Mouse (Mus musculus): Measurements from ENCODE around the gene Wscd2.

The Wscd2 gene

GRCm38 (mm10) chr5:113547949-113548700 lies 58.0 kb downstream of the Wscd2 start:
- ChIA-PET CTCF (interaction anchor here in 3 of 4 experiments (0.7 to 1.4 kb wide), 4 partner anchors 31 to 175 kb away, joined by 3 to 5 read pairs (median 4); no protein-coding TSS in a partner anchor), POLR2A (interaction anchor here in 1 of 4 experiments (0.6 kb wide), 1 partner anchor 187 kb away, joined by 4 read pairs; the partner anchor contains the start of gene Ficd)

GRCm38 (mm10) chr5:113550249-113550648 lies 60.1 kb downstream of the Wscd2 start:
- ChIA-PET POLR2A (interaction anchor here in 3 of 4 experiments (0.6 to 4.6 kb wide), 36 partner anchors 8 to 341 kb away, joined by 3 to 17 read pairs (median 4); partner anchors contain the start of genes 1700069L16Rik (in 1 of the 3) and Ficd (in 1 of the 3)), CTCF (interaction anchor here (0.6 to 2.5 kb wide), 30 partner anchors 12 to 767 kb away, joined by 3 to 13 read pairs (median 4); partner anchors contain the start of genes 1700069L16Rik (in 3 of the 4) and Wscd2 (in 1 of the 4))

GRCm38 (mm10) chr5:113550759-113551158 lies 60.6 kb downstream of the Wscd2 start:
- POLR2A ChIA-PET, result interaction anchor here in 3 of 4 experiments (0.6 to 4.6 kb wide), 37 partner anchors 8 to 185 kb away, joined by 3 to 17 read pairs (median 4); partner anchors contain the start of genes 1700069L16Rik (in 1 of the 3) and Ficd (in 1 of the 3)
- CTCF ChIA-PET, result interaction anchor here (0.7 to 2.5 kb wide), 27 partner anchors 11 to 544 kb away, joined by 3 to 11 read pairs (median 4); partner anchors contain the start of genes 1700069L16Rik (in 3 of the 4) and Wscd2 (in 1 of the 4)

- ChIA-PET CTCF (interaction anchor here in 3 of 4 experiments (0.5 to 1.2 kb wide), 6 partner anchors 177 to 189 kb away, joined by 3 to 6 read pairs (median 3); partner anchors contain the start of gene Ficd (in 1 of the 3)), POLR2A (interaction anchor here in 2 of 4 experiments (0.7 to 4.6 kb wide), 6 partner anchors 10 to 132 kb away, joined by 3 to 14 read pairs (median 4); no protein-coding TSS in a partner anchor)
These were observed 63.3 kb downstream of the Wscd2 start for GRCm38 (mm10) chr5:113553402-113553897.

GRCm38 (mm10) chr5:113554095-113554494 lies 64.0 kb downstream of the Wscd2 start:
- ChIA-PET CTCF (interaction anchor here in 1 of 4 experiments (0.5 kb wide), 1 partner anchor 100 kb away, joined by 8 read pairs; no protein-coding TSS in a partner anchor), POLR2A (interaction anchor here in 1 of 4 experiments (4.6 kb wide), 1 partner anchor 16 kb away, joined by 14 read pairs; no protein-coding TSS in a partner anchor)

- POLR2A ChIA-PET, result no interaction called here
- CTCF ChIA-PET, result interaction anchor here in 1 of 4 experiments (0.5 kb wide), 1 partner anchor 100 kb away, joined by 8 read pairs; no protein-coding TSS in a partner anchor
These were observed 64.4 kb downstream of the Wscd2 start for GRCm38 (mm10) chr5:113554571-113554970.

- ChIA-PET POLR2A (interaction anchor here in 1 of 4 experiments (1.6 kb wide), 1 partner anchor 15 kb away, joined by 6 read pairs; no protein-coding TSS in a partner anchor), CTCF (no interaction called here)
These were observed 65.6 kb downstream of the Wscd2 start for GRCm38 (mm10) chr5:113555684-113556083.

GRCm38 (mm10) chr5:113558065-113558464 lies 67.9 kb downstream of the Wscd2 start:
- ChIA-PET CTCF (interaction anchor here in 1 of 4 experiments (0.6 kb wide), 1 partner anchor 173 kb away, joined by 3 read pairs; no protein-coding TSS in a partner anchor), POLR2A (interaction anchor here in 1 of 4 experiments (0.8 kb wide), 1 partner anchor 28 kb away, joined by 3 read pairs; no protein-coding TSS in a partner anchor)

GRCm38 (mm10) chr5:113559627-113560026 lies 69.5 kb downstream of the Wscd2 start:
- POLR2A ChIA-PET, result interaction anchor here in 2 of 4 experiments (1.2 to 1.8 kb wide), 3 partner anchors 9 to 10 kb away, joined by 3 to 8 read pairs (median 3); no protein-coding TSS in a partner anchor
- CTCF ChIA-PET, result interaction anchor here in 1 of 4 experiments (0.6 kb wide), 1 partner anchor 23 kb away, joined by 8 read pairs; no protein-coding TSS in a partner anchor

GRCm38 (mm10) chr5:113564463-113564862 lies 74.3 kb downstream of the Wscd2 start:
- POLR2A ChIA-PET, result interaction anchor here in 3 of 4 experiments (0.6 to 1.5 kb wide), 3 partner anchors 31 to 228 kb away, joined by 3 to 4 read pairs (median 3); no protein-coding TSS in a partner anchor

GRCm38 (mm10) chr5:113565101-113565854 lies 75.1 kb downstream of the Wscd2 start:
- CTCF ChIA-PET, result interaction anchor here in 3 of 4 experiments (0.5 to 2.9 kb wide), 10 partner anchors 14 to 258 kb away, joined by 3 to 12 read pairs (median 4); partner anchors contain the start of gene 1700069L16Rik (in 1 of the 3)
- POLR2A ChIA-PET, result interaction anchor here in 3 of 4 experiments (0.7 to 2.6 kb wide), 11 partner anchors 10 to 229 kb away, joined by 3 to 15 read pairs (median 5); partner anchors contain the start of gene Wscd2 (in 1 of the 3)

More at GRCm38 (mm10) chr5:113564463-113564862, 74.3 kb downstream of the Wscd2 start:
- CTCF ChIA-PET, result interaction anchor here in 3 of 4 experiments (0.5 to 2.9 kb wide), 6 partner anchors 14 to 257 kb away, joined by 3 to 12 read pairs (median 5); partner anchors contain the start of gene 1700069L16Rik (in 1 of the 3)

- ChIA-PET CTCF (interaction anchor here (0.6 to 2.9 kb wide), 11 partner anchors 13 to 487 kb away, joined by 3 to 12 read pairs (median 4); partner anchors contain the start of gene 1700069L16Rik (in 1 of the 4)), POLR2A (interaction anchor here in 2 of 4 experiments (0.8 to 2.6 kb wide), 9 partner anchors 10 to 190 kb away, joined by 3 to 15 read pairs (median 6); partner anchors contain the start of gene Wscd2 (in 1 of the 2))
These were observed 75.7 kb downstream of the Wscd2 start for GRCm38 (mm10) chr5:113565858-113566257.

GRCm38 (mm10) chr5:113570056-113570717 lies 80.1 kb downstream of the Wscd2 start:
- ChIA-PET POLR2A (interaction anchor here in 3 of 4 experiments (0.5 to 5.0 kb wide), 24 partner anchors 9 to 872 kb away, joined by 3 to 40 read pairs (median 4); partner anchors contain the start of gene Ficd (in 1 of the 3)), CTCF (interaction anchor here (0.5 to 4.0 kb wide), 21 partner anchors 9 to 1640 kb away, joined by 3 to 22 read pairs (median 4); partner anchors contain the start of genes 1700069L16Rik (in 2 of the 4) and Tmem211 (in 1 of the 4))

GRCm38 (mm10) chr5:113577555-113577954 lies 87.4 kb downstream of the Wscd2 start:
- ChIA-PET POLR2A (interaction anchor here in 3 of 4 experiments (0.6 to 2.7 kb wide), 12 partner anchors 8 to 806 kb away, joined by 3 to 10 read pairs (median 3); partner anchors contain the start of genes 1700069L16Rik (in 1 of the 3) and Ficd (in 1 of the 3)), CTCF (interaction anchor here in 2 of 4 experiments (0.6 to 1.1 kb wide), 5 partner anchors 9 to 252 kb away, joined by 3 to 6 read pairs (median 3); partner anchors contain the start of gene 1700069L16Rik (in 1 of the 2))

GRCm38 (mm10) chr5:113578428-113578827 lies 88.3 kb downstream of the Wscd2 start:
- CTCF ChIA-PET, result interaction anchor here in 1 of 4 experiments (1.2 to 2.5 kb wide), 2 partner anchors 8 to 13 kb away, joined by 4 to 22 read pairs; no protein-coding TSS in a partner anchor
- POLR2A ChIA-PET, result interaction anchor here in 2 of 4 experiments (1.3 to 4.3 kb wide), 4 partner anchors 8 to 146 kb away, joined by 3 to 25 read pairs (median 10); partner anchors contain the start of gene 1700069L16Rik (in 1 of the 2)

- ChIA-PET CTCF (interaction anchor here in 3 of 4 experiments (0.7 to 2.5 kb wide), 7 partner anchors 9 to 206 kb away, joined by 3 to 22 read pairs (median 5); no protein-coding TSS in a partner anchor), POLR2A (interaction anchor here (0.5 to 4.3 kb wide), 16 partner anchors 8 to 272 kb away, joined by 3 to 25 read pairs (median 5); partner anchors contain the start of gene 1700069L16Rik (in 2 of the 4))
These were observed 89.0 kb downstream of the Wscd2 start for GRCm38 (mm10) chr5:113579128-113579527.
